Mouse (Mus musculus) cerebellum, adult 2 months (tissue): Measurements from ENCODE around the gene Ankrd61.

Source experiments
- CTCF ChIP-seq: fragments of 200-500 bp; IDR thresholded peaks from 2 replicates; pipeline ENCODE4 v1.5.1; 2011; ENCODE audit warnings: low read depth, mild to moderate bottlenecking, control low read depth, low read length, moderate library complexity, borderline replicate concordance; ENCODE audit not compliant: insufficient read depth
- POLR2A ChIP-seq: fragments of 200-500 bp; IDR thresholded peaks from 2 replicates; pipeline ENCODE4 v1.6.1; 2011; ENCODE audit warnings: low read length, control low read depth, borderline replicate concordance; ENCODE audit not compliant: insufficient read depth

GRCm38 (mm10) chr5:143893396-143893795 lies 4.1 kb downstream of the Ankrd61 start:
- TF ChIP-seq POLR2A (no peak), CTCF (no peak)
